Mouse (Mus musculus): ENCODE results near the gene Fn3k. TPM values are rescaled to one million over a fixed set of nuclear protein-coding genes. Genes with fewer than 3 reads are reported as not detected.
A peak's percentile ranks its signal among the peaks of the same experiment; 100 is the strongest.

Gene Fn3k
- total RNA-seq (2014; rRNA removed), result 4.5 and 13.4 TPM in 2 replicates
- 5.4 and 6.0 TPM in 2 replicates for polyA plus RNA-seq (2015; fragmentation: Nextera tagmentation; extraction: Ambion mirVana)

GRCm38 (mm10) chr11:121434156-121435155 is at the start of gene Fn3k:
Fn3k (plus strand) TSS chr11:121434913.
- H3K4me3 ChIP-seq (ENCODE audit: low read length), result peak within 1 kb of the TSS; percentile 46
- 4% methylated on average over 30 of the region's 30 CpGs for WGBS
- H3K4me2 ChIP-seq (ENCODE audit: low read depth, low read length), result peak within 1 kb of the TSS; percentile 83
- H3K9ac ChIP-seq (replicated peaks; ENCODE audit: low read length), result peak within 1 kb of the TSS; percentile 53
- ATAC-seq (peak; percentile 97), DNase-seq (ENCODE audit: low spot score) (peak; percentile 91)
- peaks cover 1% of the 10 kb centered on the region; the same call in 1 of the 2 replicates for H3K36me3 ChIP-seq (ENCODE audit: insufficient read depth, low read length)
- peaks cover 10% of the 10 kb centered on the region for H3K4me1 ChIP-seq (ENCODE audit: insufficient read depth, low read length)
- peak within 1 kb of the TSS; percentile 66 for H3K27ac ChIP-seq
- H3K27me3 ChIP-seq (ENCODE audit: insufficient read depth, low read length), result no peaks in the 10 kb centered on the region
- TF ChIP-seq CTCF (IDR thresholded peaks at IDR 0.05; ENCODE audit: low read depth), result no peak
- H3K9me3 ChIP-seq (ENCODE audit: low read length), result no peaks in the 10 kb centered on the region

GRCm38 (mm10) chr11:121387750-121388553 is 46.8 kb upstream of the Fn3k start, which contains the start of gene Rab40b:
Rab40b (minus strand) TSS chr11:121388251.
- under 1% methylated on average over 61 of the region's 61 CpGs for WGBS
- Histone ChIP-seq H3K4me1 (ENCODE audit: insufficient read depth, low read length) (peaks cover 3% of the 10 kb centered on the region; the same call in 1 of the 2 replicates), H3K36me3 (ENCODE audit: insufficient read depth, low read length) (no peaks in the 10 kb centered on the region), H3K27me3 (ENCODE audit: insufficient read depth, low read length) (no peaks in the 10 kb centered on the region), H3K9ac (replicated peaks; ENCODE audit: low read length) (peak within 1 kb of the TSS; percentile 70), H3K4me3 (ENCODE audit: low read length) (peak within 1 kb of the TSS; percentile 77), H3K4me2 (ENCODE audit: low read depth, low read length) (peak within 1 kb of the TSS; percentile 90), H3K9me3 (ENCODE audit: low read length) (no peaks in the 10 kb centered on the region), H3K27ac (peak within 1 kb of the TSS; percentile 79)
- TF ChIP-seq CTCF (IDR thresholded peaks at IDR 0.05; ENCODE audit: low read depth), result peak; percentile 21; the same call in 1 of the 2 replicates
- ATAC-seq, result peak; percentile 100
- peak; percentile 99 for DNase-seq (ENCODE audit: low spot score)

DNA sequence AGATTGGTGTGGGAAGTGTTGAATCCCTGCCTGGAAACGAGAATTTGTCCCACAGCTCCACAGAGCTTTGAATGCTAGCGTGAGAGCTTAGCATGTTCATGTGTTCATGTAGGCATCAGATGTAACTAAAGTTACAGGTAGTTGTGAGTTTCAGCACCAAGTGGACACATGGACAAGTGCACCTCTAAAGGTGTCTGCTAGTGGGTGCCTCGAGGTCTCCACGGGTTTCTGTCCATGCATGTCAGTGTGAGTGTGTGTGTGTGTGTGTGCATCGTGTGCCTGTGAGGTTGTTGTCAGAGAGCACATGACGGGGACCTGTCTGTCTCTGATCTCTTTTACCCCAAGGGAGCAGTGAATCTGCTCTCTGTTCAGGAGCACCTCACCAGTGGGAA is 46.2 kb upstream of the Fn3k start:
- Histone ChIP-seq H3K27me3 (ENCODE audit: insufficient read depth, low read length) (no peaks in the 10 kb centered on the region), H3K36me3 (ENCODE audit: insufficient read depth, low read length) (no peaks in the 10 kb centered on the region), H3K27ac (peak overlapping the region; percentile 45; the same call in 1 of the 2 replicates), H3K9me3 (ENCODE audit: low read length) (no peaks in the 10 kb centered on the region), H3K9ac (replicated peaks; ENCODE audit: low read length) (no peak overlapping the region), H3K4me2 (ENCODE audit: low read depth, low read length) (peak overlapping the region; percentile 90), H3K4me1 (ENCODE audit: insufficient read depth, low read length) (peaks cover 3% of the 10 kb centered on the region; the same call in 1 of the 2 replicates), H3K4me3 (ENCODE audit: low read length) (peak overlapping the region; percentile 77)
- TF ChIP-seq CTCF (IDR thresholded peaks at IDR 0.05; ENCODE audit: low read depth), result peak; percentile 41; the same call in 1 of the 2 replicates
- DNase-seq (ENCODE audit: low spot score) (no peak), ATAC-seq (no peak)
- WGBS, result 9% methylated on average over 6 of the region's 6 CpGs

GRCm38 (mm10) chr11:121390793-121391192 is 43.9 kb upstream of the Fn3k start:
- peaks cover 3% of the 10 kb centered on the region; the same call in 1 of the 2 replicates for H3K4me1 ChIP-seq (ENCODE audit: insufficient read depth, low read length)
- WGBS, result 62% methylated on average over 3 of the region's 3 CpGs
- H3K27me3 ChIP-seq (ENCODE audit: insufficient read depth, low read length), result no peaks in the 10 kb centered on the region
- no peak overlapping the region for H3K27ac ChIP-seq
- DNase-seq (ENCODE audit: low spot score) (no peak), ATAC-seq (no peak)
- H3K9me3 ChIP-seq (ENCODE audit: low read length), result no peaks in the 10 kb centered on the region
- H3K36me3 ChIP-seq (ENCODE audit: insufficient read depth, low read length), result no peaks in the 10 kb centered on the region
- H3K4me3 ChIP-seq (ENCODE audit: low read length), result no peak overlapping the region
- no peak overlapping the region for H3K4me2 ChIP-seq (ENCODE audit: low read depth, low read length)
- H3K9ac ChIP-seq (replicated peaks; ENCODE audit: low read length), result no peak overlapping the region
- no peak for TF ChIP-seq CTCF (IDR thresholded peaks at IDR 0.05; ENCODE audit: low read depth)

DNA sequence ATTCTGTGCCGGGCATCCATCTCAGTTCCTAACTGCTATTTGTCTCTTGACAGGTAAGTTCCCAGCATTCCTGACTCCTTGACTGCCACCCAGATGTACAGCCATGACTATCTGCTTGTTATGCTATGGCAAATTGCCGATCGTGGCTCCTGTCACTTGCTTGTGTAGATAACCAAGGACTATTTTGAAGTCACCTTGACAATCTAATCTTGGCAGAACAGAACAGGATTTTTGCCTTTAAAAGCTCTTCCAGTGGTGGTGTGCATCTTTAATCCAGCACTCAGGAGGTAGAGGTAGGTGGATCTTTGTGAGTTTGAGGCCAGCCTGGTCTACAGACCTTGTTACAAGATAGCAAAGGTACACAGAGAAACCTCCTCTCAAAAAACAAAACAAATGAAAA is 42.3 kb upstream of the Fn3k start:
- no peak for TF ChIP-seq CTCF (IDR thresholded peaks at IDR 0.05; ENCODE audit: low read depth)
- ATAC-seq (no peak), DNase-seq (ENCODE audit: low spot score) (no peak)
- H3K9ac ChIP-seq (replicated peaks; ENCODE audit: low read length), result no peak overlapping the region
- H3K4me1 ChIP-seq (ENCODE audit: insufficient read depth, low read length), result no peaks in the 10 kb centered on the region
- H3K27me3 ChIP-seq (ENCODE audit: insufficient read depth, low read length), result no peaks in the 10 kb centered on the region
- H3K4me3 ChIP-seq (ENCODE audit: low read length), result no peak overlapping the region
- H3K27ac ChIP-seq, result no peak overlapping the region
- no peak overlapping the region for H3K4me2 ChIP-seq (ENCODE audit: low read depth, low read length)
- H3K36me3 ChIP-seq (ENCODE audit: insufficient read depth, low read length), result no peaks in the 10 kb centered on the region
- 90% methylated on average over 3 of the region's 3 CpGs for WGBS
- H3K9me3 ChIP-seq (ENCODE audit: low read length), result no peaks in the 10 kb centered on the region

Measured in hindbrain, postnatal 0 days (tissue).